ENCODE assay signal across 12 mouse cellular contexts in the genomic region with DNA sequence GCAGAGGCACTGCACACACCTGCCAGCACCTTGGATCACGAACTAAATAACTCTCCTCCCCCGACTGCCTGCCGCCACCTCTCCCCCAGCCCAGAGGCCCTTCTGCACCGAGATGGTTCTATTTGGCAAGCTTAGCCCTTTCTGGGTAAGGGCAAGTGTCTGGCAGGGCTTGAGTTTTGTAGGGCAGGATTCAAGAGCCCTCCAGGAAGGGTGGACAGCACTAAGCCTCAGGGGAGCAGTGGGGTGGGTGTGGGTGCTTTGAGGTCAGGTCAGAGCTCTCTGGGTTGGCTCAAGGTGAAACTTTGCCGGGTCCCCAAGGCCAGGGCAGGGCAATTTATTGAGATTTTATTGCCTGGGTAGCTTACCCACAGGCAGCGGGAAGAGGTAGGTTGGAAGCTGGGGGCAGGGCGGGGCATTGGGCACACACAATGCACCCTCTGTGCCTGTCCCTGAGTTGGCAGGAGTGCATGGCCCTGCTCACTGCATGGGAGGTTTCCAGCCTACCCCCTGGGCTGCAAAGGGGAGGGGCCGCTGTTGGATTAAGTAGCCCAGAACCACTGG. TPM values are rescaled to one million over a fixed set of nuclear protein-coding genes. Genes with fewer than 3 reads are reported as not detected.
DNase-seq lines count a peak whose midpoint lies in the region; ATAC-seq lines count a peak whose summit lies in the region.
"Had no signal": no experiment of that assay in that cellular context is flagged by ENCODE, and none has a peak within 500 bp of the region (broad histone marks: within the 10 kb centered on the region; RNA-seq: fewer than 3 reads in every experiment).

No protein-coding gene starts in this region.

- no peaks in the 10 kb centered on the region for H3K9me3 ChIP-seq in hindbrain, embryonic 12.5 days (replicated peaks)
- H3K9me3 ChIP-seq: embryonic facial prominence, embryonic 13.5 days; heart, embryonic 15.5 days had no signal

- DNase-seq in layer of hippocampus, adult 9-11 months: peak; percentile 86
- no peak for DNase-seq in layer of hippocampus, adult 9-10 months (ENCODE audit: low spot score)
- peak; percentile 82 for DNase-seq in brain, adult 2 months (ENCODE audit: low read depth, low spot score)
- peak; percentile 72 for DNase-seq in kidney, adult 9 months
- peak; percentile 53 for DNase-seq in lung, postnatal 10 days
- no peak for DNase-seq in spleen, postnatal 4 days (ENCODE audit: low spot score in 2 of 2)

- 42% methylated on average over 8 of the region's 8 CpGs for WGBS in hindbrain, embryonic 12.5 days

- H3K27me3 ChIP-seq in hindbrain, embryonic 12.5 days: peaks cover 66% of the 10 kb centered on the region

- no peaks in the 10 kb centered on the region for H3K36me3 ChIP-seq in hindbrain, embryonic 12.5 days
- H3K36me3 ChIP-seq: embryonic facial prominence, embryonic 13.5 days; heart, embryonic 15.5 days had no signal

- H3K27ac ChIP-seq in hindbrain, embryonic 12.5 days: no peak overlapping the region
- H3K27ac ChIP-seq: embryonic facial prominence, embryonic 13.5 days; heart, embryonic 15.5 days; macrophage had no signal

- no peak overlapping the region for H3K4me3 ChIP-seq in hindbrain, embryonic 12.5 days
- H3K4me3 ChIP-seq: embryonic facial prominence, embryonic 13.5 days; heart, embryonic 15.5 days; myocyte had no signal

- no peak overlapping the region for H3K9ac ChIP-seq in hindbrain, embryonic 12.5 days
- H3K9ac ChIP-seq: embryonic facial prominence, embryonic 13.5 days; heart, embryonic 15.5 days had no signal

- no peak overlapping the region for H3K4me2 ChIP-seq in hindbrain, embryonic 12.5 days (replicated peaks)
- H3K4me2 ChIP-seq: embryonic facial prominence, embryonic 13.5 days; heart, embryonic 15.5 days had no signal

- no peak for ATAC-seq in hindbrain, embryonic 12.5 days (ENCODE audit: low FRiP score)

- peaks cover 11% of the 10 kb centered on the region for H3K4me1 ChIP-seq in hindbrain, embryonic 12.5 days

RNA-seq across cellular contexts. Expression of gene Stard3, which starts 4.4 kb away (rescaled TPM):
- polyA plus RNA-seq in hindbrain, embryonic 12.5 days (2016; fragmentation: Nextera tagmentation; extraction: Ambion mirVana): 49.0 and 50.0 TPM in 2 replicates

RNA-seq across cellular contexts. Expression of gene Ppp1r1b, which starts 5.5 kb away (rescaled TPM):
- 0.37 and 0.52 TPM in 2 replicates for polyA plus RNA-seq in hindbrain, embryonic 12.5 days (2016; fragmentation: Nextera tagmentation; extraction: Ambion mirVana)
- polyA plus RNA-seq: macrophage, myocyte had no signal

RNA-seq across cellular contexts. Expression of gene Neurod2, which starts 24.3 kb away (rescaled TPM):
- 7.2 and 10.2 TPM in 2 replicates for polyA plus RNA-seq in hindbrain, embryonic 12.5 days (2016; fragmentation: Nextera tagmentation; extraction: Ambion mirVana)
- polyA plus RNA-seq: heart, embryonic 15.5 days; macrophage; myocyte; thymus, postnatal 0 days had no signal

RNA-seq across cellular contexts. Expression of gene Tcap, which starts 29.9 kb away (rescaled TPM):
- 0.31 and 1.7 TPM in 2 replicates for polyA plus RNA-seq in hindbrain, embryonic 12.5 days (2016; fragmentation: Nextera tagmentation; extraction: Ambion mirVana)
- polyA plus RNA-seq: thymus, postnatal 0 days had no signal

RNA-seq across cellular contexts. Expression of gene Pnmt, which starts 32.5 kb away (rescaled TPM):
- polyA plus RNA-seq in hindbrain, embryonic 12.5 days (2016; fragmentation: Nextera tagmentation; extraction: Ambion mirVana): 1.0 and 1.1 TPM in 2 replicates
- polyA plus RNA-seq: macrophage had no signal

Comparison
In these comparisons a context has a peak if more than half of its experiments do, and no peak if none do; other contexts are left out.
1. DNase-seq: peak in layer of hippocampus, adult 9-11 months (single experiment), brain, adult 2 months (single experiment), kidney, adult 9 months (single experiment) and lung, postnatal 10 days (single experiment); none in layer of hippocampus, adult 9-10 months (single experiment) and spleen, postnatal 4 days (0 of 2).